Mouse (Mus musculus): ENCODE measurements around the gene Ifnar1.
A peak's percentile ranks its signal among the peaks of the same experiment; 100 is the strongest.
"Not testable (repeated sequence)": the region's sequence is repeated elsewhere in the genome, so short reads cannot be mapped to it uniquely, and the experiment has no call there.

Gene Ifnar1

GRCm38 (mm10) chr16:91504701-91505100 lies 19.7 kb downstream of the Ifnar1 start:
- DNase-seq (ENCODE audit: low read depth, low spot score): no peak

- no peak for DNase-seq (ENCODE audit: low read depth, low spot score)
These were observed 20.1 kb downstream of the Ifnar1 start for GRCm38 (mm10) chr16:91505116-91505601.

GRCm38 (mm10) chr16:91506396-91506795 lies 21.4 kb downstream of the Ifnar1 start:
- no peak for DNase-seq (ENCODE audit: low read depth, low spot score)

- DNase-seq (ENCODE audit: low read depth, low spot score): peak; percentile 80
These were observed 27.2 kb downstream of the Ifnar1 start for GRCm38 (mm10) chr16:91512161-91512787.

GRCm38 (mm10) chr16:91513099-91513498 lies 28.1 kb downstream of the Ifnar1 start:
- no peak for DNase-seq (ENCODE audit: low read depth, low spot score)

- DNase-seq (ENCODE audit: low read depth, low spot score): no peak
These were observed 32.0 kb downstream of the Ifnar1 start for GRCm38 (mm10) chr16:91517020-91517419.

GRCm38 (mm10) chr16:91522040-91522439 lies 37.0 kb downstream of the Ifnar1 start:
- DNase-seq (ENCODE audit: low read depth, low spot score): no peak

GRCm38 (mm10) chr16:91522479-91523309 lies 37.7 kb downstream of the Ifnar1 start:
- DNase-seq (ENCODE audit: low read depth, low spot score): no peak

- DNase-seq (ENCODE audit: low read depth, low spot score): no peak
These were observed 39.2 kb downstream of the Ifnar1 start for GRCm38 (mm10) chr16:91524206-91524605.

GRCm38 (mm10) chr16:91526274-91526673 lies 41.2 kb downstream of the Ifnar1 start:
- no peak for DNase-seq (ENCODE audit: low read depth, low spot score)

- DNase-seq (ENCODE audit: low read depth, low spot score): no peak
These were observed 42.0 kb downstream of the Ifnar1 start for GRCm38 (mm10) chr16:91527051-91527450.

- DNase-seq (ENCODE audit: low read depth, low spot score): no peak
These were observed 42.5 kb downstream of the Ifnar1 start for GRCm38 (mm10) chr16:91527500-91527899.

- no peak for DNase-seq (ENCODE audit: low read depth, low spot score)
These were observed 43.5 kb downstream of the Ifnar1 start for GRCm38 (mm10) chr16:91528578-91528977.

GRCm38 (mm10) chr16:91530830-91531229 lies 45.8 kb downstream of the Ifnar1 start:
- DNase-seq (ENCODE audit: low read depth, low spot score): not testable (repeated sequence)

- DNase-seq (ENCODE audit: low read depth, low spot score): no peak
These were observed 46.8 kb downstream of the Ifnar1 start for GRCm38 (mm10) chr16:91531856-91532255.

- no peak for DNase-seq (ENCODE audit: low read depth, low spot score)
These were observed 47.4 kb downstream of the Ifnar1 start for GRCm38 (mm10) chr16:91532429-91532828.

GRCm38 (mm10) chr16:91533097-91534001 lies 48.3 kb downstream of the Ifnar1 start:
- no peak for DNase-seq (ENCODE audit: low read depth, low spot score)

- peak; percentile 82 for DNase-seq (ENCODE audit: low read depth, low spot score)
These were observed 49.4 kb downstream of the Ifnar1 start for GRCm38 (mm10) chr16:91534477-91534876.

- DNase-seq (ENCODE audit: low read depth, low spot score): no peak
These were observed 49.9 kb downstream of the Ifnar1 start for GRCm38 (mm10) chr16:91534888-91535287.

GRCm38 (mm10) chr16:91536372-91536771 lies 51.3 kb downstream of the Ifnar1 start:
- DNase-seq (ENCODE audit: low read depth, low spot score): no peak

GRCm38 (mm10) chr16:91537065-91537464 lies 52.0 kb downstream of the Ifnar1 start:
- no peak for DNase-seq (ENCODE audit: low read depth, low spot score)

GRCm38 (mm10) chr16:91538051-91538450 lies 53.0 kb downstream of the Ifnar1 start:
- DNase-seq (ENCODE audit: low read depth, low spot score): no peak

Measured in c-Kit-negative CD71-positive TER-119-positive erythroid progenitor cells, embryonic 14.5 days (primary cell).